Mouse (Mus musculus) spleen, adult 2 months (tissue): ENCODE results near the gene Kank3.

Experiments used
- CTCF ChIP-seq: fragments of 200-500 bp; IDR thresholded peaks from 2 replicates; pipeline ENCODE4 v1.5.1; 2011; ENCODE audit warnings: mild to moderate bottlenecking, inconsistent platforms; ENCODE audit not compliant: insufficient read depth, insufficient read length, insufficient replicate concordance; ENCODE audit errors: extremely low read depth
- POLR2A ChIP-seq: fragments of 200-500 bp; IDR thresholded peaks from 2 replicates; pipeline ENCODE4 v1.6.1; 2011; ENCODE audit warnings: low read depth, low read length, inconsistent platforms

DNA sequence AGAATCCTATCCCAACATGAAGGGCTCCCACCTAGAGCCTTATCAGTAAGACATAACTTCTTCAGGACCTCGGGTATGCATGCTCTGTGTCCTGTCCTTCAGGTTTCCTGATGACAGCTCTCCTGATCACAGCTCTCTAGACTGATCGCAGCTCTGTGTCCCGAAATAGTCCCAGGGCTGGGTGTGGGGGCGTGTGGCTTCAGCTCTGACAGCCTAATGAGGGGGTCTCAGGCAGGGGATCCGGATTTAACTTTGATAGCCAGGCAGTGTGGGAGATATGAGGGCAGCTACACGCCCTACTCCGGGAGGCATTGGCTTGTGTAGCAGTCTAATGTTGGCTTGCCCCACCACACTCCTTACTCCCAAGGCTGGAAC, 810 bp downstream of the Kank3 start:
- TF ChIP-seq POLR2A (no peak), CTCF (no peak)
